Mouse (Mus musculus) lung, embryonic 14.5 days (tissue): Measurements from ENCODE around the gene En2. TPM values are rescaled to one million over a fixed set of nuclear protein-coding genes. Genes with fewer than 3 reads are reported as not detected.

ENCODE experiments used
- ATAC-seq: fragments of 200-750 bp; cut with Nextera tagmentation; 2 replicates; pipeline ENCODE4 v1.8.0; 2017; ENCODE audit warnings: mild to moderate bottlenecking, moderate TSS enrichment, moderate library complexity; ENCODE audit not compliant: insufficient read depth
- DNase-seq: peaks from one replicate; pipeline ENCODE4 v3.0.0-alpha.2; 2015
- H3K27ac ChIP-seq: fragments of 300-500 bp; sonication (generic); 2 replicates; pipeline ENCODE4 v1.5.1; 2014; ENCODE audit warnings: low read depth, mild to moderate bottlenecking, moderate library complexity
- H3K27me3 ChIP-seq: fragments of 300-500 bp; sonication (generic); 2 replicates; pipeline ENCODE4 v1.6.1; 2014; ENCODE audit warnings: low read length, control low read depth; ENCODE audit not compliant: insufficient read depth
- H3K36me3 ChIP-seq: fragments of 300-500 bp; sonication (generic); 2 replicates; pipeline ENCODE4 v1.6.1; 2014; ENCODE audit warnings: control low read depth; ENCODE audit not compliant: insufficient read depth
- H3K4me1 ChIP-seq: fragments of 300-500 bp; sonication (generic); 2 replicates; pipeline ENCODE4 v1.6.1; 2014; ENCODE audit warnings: antibody characterized with exemption, control low read depth; ENCODE audit not compliant: insufficient read depth
- H3K4me2 ChIP-seq: fragments of 300-500 bp; sonication (generic); 2 replicates; pipeline ENCODE4 v1.6.1; 2014; ENCODE audit warnings: mild to moderate bottlenecking
- H3K4me3 ChIP-seq: fragments of 300-500 bp; sonication (generic); 2 replicates; pipeline ENCODE4 v1.5.1; 2014; ENCODE audit warnings: low read depth, low read length
- H3K9ac ChIP-seq: fragments of 300-500 bp; sonication (generic); 2 replicates; pipeline ENCODE4 v1.6.1; 2014
- H3K9me3 ChIP-seq: fragments of 300-500 bp; sonication (generic); 2 replicates; pipeline ENCODE4 v1.6.1; 2016; ENCODE audit warnings: low read depth, low read length, control low read depth
- CTCF ChIP-seq: IDR thresholded peaks from 2 replicates; pipeline ENCODE4 v1.5.1; 2016; ENCODE audit warnings: antibody characterized with exemption, low read depth
- WGBS: fragments of 180-500 bp; shearing (Covaris S2); extraction: QIAGEN DNeasy Blood & Tissue Kit; methylation state at CpG from one replicate; pipeline ENCODE4 v1.1.7; 2014; 5-methylcytosine and 5-hydroxymethylcytosine counted together
- polyA plus RNA-seq: library from polyadenylated mRNA; unstranded; fragments of >200 nt; fragmentation: Nextera tagmentation; extraction: Ambion mirVana; gene quantifications from 2 replicates; pipeline ENCODE4 v1.2.1, GENCODE M21; 2014

The En2 gene
- polyA plus RNA-seq, 1 experiment from 2014 or later = not detected

DNA sequence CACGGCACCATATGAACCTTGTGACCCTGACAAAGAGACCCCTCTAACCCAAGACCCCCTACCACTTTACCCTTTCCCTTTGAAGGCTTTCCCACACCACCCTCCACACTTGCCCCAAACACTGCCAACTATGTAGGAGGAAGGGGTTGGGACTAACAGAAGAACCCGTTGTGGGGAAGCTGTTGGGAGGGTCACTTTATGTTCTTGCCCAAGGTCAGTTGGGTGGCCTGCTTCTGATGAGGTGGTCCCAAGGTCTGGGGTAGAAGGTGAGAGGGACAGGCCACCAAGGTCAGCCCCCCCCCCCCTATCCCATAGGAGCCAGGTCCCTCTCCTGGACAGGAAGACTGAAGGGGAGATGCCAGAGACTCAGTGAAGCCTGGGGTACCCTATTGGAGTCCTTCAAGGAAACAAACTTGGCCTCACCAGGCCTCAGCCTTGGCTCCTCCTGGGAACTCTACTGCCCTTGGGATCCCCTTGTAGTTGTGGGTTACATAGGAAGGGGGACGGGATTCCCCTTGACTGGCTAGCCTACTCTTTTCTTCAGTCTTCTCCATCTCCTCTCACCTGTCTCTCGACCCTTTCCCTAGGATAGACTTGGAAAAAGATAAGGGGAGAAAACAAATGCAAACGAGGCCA lies 3.8 kb downstream of the En2 start:
- DNase-seq = no peak
- ATAC-seq = no peak

DNA sequence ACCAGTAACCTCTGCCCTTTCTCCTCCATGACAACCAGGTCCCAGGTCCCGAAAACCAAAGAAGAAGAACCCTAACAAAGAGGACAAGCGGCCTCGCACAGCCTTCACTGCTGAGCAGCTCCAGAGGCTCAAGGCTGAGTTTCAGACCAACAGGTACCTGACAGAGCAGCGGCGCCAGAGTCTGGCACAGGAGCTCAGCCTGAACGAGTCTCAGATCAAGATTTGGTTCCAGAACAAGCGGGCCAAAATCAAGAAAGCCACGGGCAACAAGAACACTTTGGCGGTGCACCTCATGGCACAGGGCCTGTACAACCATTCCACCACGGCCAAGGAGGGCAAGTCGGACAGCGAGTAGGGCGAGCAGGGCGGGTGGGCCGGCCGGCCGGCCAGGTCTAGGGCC lies 4.6 kb downstream of the En2 start:
- Histone ChIP-seq H3K27me3 (peaks cover 92% of the 10 kb centered on the region), H3K27ac (no peak overlapping the region), H3K36me3 (no peaks in the 10 kb centered on the region), H3K4me3 (no peak overlapping the region), H3K4me1 (no peaks in the 10 kb centered on the region), H3K9ac (no peak overlapping the region), H3K9me3 (no peaks in the 10 kb centered on the region), H3K4me2 (no peak overlapping the region)
- ATAC-seq = no peak
- no peak for DNase-seq
- TF ChIP-seq CTCF = no peak
- 2% methylated on average over 17 of the region's 17 CpGs for whole genome bisulfite sequencing

More for the DNA sequence above, 3.8 kb downstream of the En2 start:
- Histone ChIP-seq H3K4me3 (no peak overlapping the region), H3K4me1 (no peaks in the 10 kb centered on the region), H3K9ac (no peak overlapping the region), H3K9me3 (no peaks in the 10 kb centered on the region), H3K27me3 (peaks cover 92% of the 10 kb centered on the region), H3K4me2 (no peak overlapping the region), H3K36me3 (no peaks in the 10 kb centered on the region), H3K27ac (no peak overlapping the region)
- no peak for TF ChIP-seq CTCF
- WGBS = 0% methylated on average over 5 of the region's 5 CpGs

DNA sequence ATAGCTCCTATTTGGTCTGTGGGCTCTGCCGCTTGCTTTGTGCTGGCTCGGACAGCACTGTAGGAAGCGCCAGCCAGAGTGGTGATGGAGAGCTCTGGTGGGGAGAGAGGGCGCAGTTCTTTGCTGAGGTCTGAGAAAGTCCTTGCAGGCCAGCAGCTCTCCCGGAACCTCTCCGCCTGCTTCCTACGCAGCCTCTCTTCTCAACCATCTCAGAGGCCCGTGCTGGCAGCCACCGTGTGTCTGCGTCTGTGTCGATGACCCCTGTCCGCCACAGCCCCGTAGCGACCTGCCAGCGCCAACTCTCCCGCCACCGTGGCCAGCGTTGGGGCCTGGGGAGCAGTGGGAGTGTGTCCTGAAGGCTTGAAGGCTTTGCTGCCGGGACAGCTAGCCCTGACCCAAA lies 5.4 kb downstream of the En2 start:
- WGBS = 1% methylated on average over 19 of the region's 19 CpGs
- no peak for TF ChIP-seq CTCF
- H3K4me2 ChIP-seq = no peak overlapping the region
- H3K4me1 ChIP-seq = no peaks in the 10 kb centered on the region
- no peak overlapping the region for H3K9ac ChIP-seq
- no peak overlapping the region for H3K4me3 ChIP-seq
- H3K9me3 ChIP-seq = no peaks in the 10 kb centered on the region
- H3K27ac ChIP-seq = no peak overlapping the region
- H3K27me3 ChIP-seq = peaks cover 94% of the 10 kb centered on the region
- DNase-seq (peak; percentile 31), ATAC-seq (no peak)
- H3K36me3 ChIP-seq = no peaks in the 10 kb centered on the region

DNA sequence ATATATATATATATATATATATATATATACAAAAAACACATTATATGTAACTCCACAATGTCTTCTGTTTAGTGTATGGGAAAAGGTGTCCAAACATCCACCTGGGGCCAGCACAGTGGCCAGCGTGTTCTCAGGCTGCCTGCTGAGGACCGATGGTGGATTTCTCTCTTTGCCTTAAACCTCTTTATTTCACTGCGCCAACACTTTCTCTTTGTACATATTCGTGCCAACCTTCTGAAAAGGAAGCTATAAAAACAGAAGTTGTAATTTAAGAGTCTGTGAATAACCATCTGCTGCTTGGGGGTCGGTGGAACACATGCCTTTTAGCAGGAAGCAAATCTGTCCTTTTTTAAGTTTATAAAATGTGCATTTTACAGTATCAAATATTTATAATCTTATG lies 6.2 kb downstream of the En2 start:
- WGBS = 14% methylated on average over 5 of the region's 5 CpGs
- H3K27ac ChIP-seq = no peak overlapping the region
- no peak overlapping the region for H3K4me3 ChIP-seq
- ATAC-seq = no peak
- H3K9me3 ChIP-seq = no peaks in the 10 kb centered on the region
- no peak overlapping the region for H3K4me2 ChIP-seq
- H3K4me1 ChIP-seq = no peaks in the 10 kb centered on the region
- H3K9ac ChIP-seq = no peak overlapping the region
- no peak for DNase-seq
- no peak for TF ChIP-seq CTCF
- no peaks in the 10 kb centered on the region for H3K36me3 ChIP-seq
- H3K27me3 ChIP-seq = peaks cover 94% of the 10 kb centered on the region

DNA sequence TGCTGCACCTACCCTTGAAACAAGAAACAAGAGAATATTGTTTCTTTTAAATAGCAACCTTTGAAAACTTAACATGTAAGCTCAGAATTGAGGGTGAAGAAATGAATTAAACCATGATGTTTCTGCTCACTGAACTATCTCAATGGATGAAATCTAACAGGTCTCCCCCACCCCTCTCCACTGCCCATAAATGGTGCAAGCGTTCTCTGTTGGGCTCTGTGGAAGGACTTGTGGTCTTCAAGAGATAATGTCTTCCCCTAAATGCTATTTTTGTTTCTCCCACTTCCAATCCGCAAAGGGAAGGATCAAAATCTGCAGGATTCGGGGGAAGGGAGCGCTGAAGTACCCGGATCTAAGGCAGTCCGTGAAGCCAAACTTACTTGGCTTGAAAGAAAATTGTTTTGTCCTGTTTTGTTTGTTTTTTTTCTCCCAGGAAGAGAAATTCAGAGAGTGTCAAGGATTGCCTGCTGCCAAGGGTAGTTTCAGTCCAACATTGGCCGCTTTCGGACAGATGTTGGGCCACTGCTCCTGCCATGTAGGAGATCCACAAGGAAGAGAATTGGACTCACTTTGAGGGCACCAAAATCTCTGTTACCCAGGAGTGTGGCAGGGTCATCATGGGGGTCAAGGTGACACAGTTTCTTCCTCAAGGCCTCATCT lies 6.9 kb downstream of the En2 start:
- no peak overlapping the region for H3K27ac ChIP-seq
- H3K4me1 ChIP-seq = no peaks in the 10 kb centered on the region
- TF ChIP-seq CTCF = no peak
- DNase-seq = no peak
- no peak overlapping the region for H3K4me2 ChIP-seq
- H3K27me3 ChIP-seq = peaks cover 95% of the 10 kb centered on the region
- WGBS = 5% methylated on average over 8 of the region's 8 CpGs
- no peaks in the 10 kb centered on the region for H3K36me3 ChIP-seq
- H3K9me3 ChIP-seq = no peaks in the 10 kb centered on the region
- H3K4me3 ChIP-seq = no peak overlapping the region
- no peak for ATAC-seq
- no peak overlapping the region for H3K9ac ChIP-seq

DNA sequence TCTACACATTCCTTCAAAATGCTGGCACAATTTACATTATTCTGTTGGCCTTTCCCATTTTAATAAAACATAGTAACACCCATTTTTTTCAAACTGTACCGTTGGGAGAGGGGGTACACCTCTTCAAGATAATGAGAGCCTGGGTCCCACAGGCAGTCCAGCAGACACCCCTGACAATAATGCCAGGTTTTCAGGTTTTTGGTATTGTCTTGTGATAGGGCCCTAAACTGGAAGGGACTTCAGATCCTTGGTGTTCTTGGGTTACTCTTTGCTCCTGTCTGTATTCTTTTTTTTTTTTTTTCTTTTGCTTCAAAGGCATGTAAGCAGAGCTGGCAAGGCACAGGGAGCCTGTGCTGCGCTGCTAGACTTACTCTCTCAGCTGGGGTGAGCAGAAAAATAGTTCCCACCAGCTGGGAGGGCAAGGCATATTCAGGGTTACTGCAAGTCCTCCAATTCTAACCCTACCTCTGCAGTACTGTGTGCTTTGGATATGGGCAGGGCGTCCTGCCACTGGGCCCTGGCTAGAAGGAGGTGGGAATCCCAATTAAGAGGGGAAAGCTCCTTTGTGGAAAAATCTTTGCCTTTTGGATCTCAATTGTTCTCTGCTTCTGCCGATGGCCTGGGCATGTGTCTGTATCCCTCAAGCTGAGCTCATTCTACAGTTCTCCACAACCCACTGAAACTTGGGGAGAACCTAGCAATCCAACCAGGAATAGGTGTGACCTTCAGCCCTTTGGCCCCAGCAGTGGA lies 7.6 kb downstream of the En2 start:
- ATAC-seq (no peak), DNase-seq (no peak)
- TF ChIP-seq CTCF = no peak
- Histone ChIP-seq H3K4me1 (no peaks in the 10 kb centered on the region), H3K9me3 (no peaks in the 10 kb centered on the region), H3K27ac (no peak overlapping the region), H3K36me3 (no peaks in the 10 kb centered on the region), H3K4me3 (no peak overlapping the region), H3K4me2 (no peak overlapping the region), H3K27me3 (peaks cover 93% of the 10 kb centered on the region), H3K9ac (no peak overlapping the region)
- WGBS = 2% methylated on average over 4 of the region's 4 CpGs

DNA sequence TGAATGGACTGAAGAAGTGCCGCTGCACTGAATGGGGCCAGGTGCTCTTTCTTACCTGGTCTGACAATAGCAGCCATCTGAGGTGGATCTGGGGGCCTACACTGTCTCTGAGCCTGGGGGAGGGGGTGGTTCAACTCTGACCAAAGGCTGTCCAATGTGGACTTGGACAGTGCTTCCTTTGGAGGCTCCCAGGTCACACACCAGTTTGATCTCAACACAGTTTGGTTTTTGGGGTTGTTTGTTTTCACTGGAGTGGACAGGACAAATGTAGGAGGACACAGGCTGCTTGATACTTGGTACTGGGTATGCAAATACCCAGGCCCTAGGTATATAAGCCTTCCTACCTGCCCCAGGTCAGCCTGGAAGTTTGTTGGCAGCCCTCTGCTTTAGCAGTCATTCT lies 8.2 kb downstream of the En2 start:
- Histone ChIP-seq H3K4me2 (no peak overlapping the region), H3K36me3 (no peaks in the 10 kb centered on the region), H3K27ac (no peak overlapping the region), H3K4me3 (no peak overlapping the region), H3K27me3 (peaks cover 93% of the 10 kb centered on the region), H3K9me3 (no peaks in the 10 kb centered on the region), H3K4me1 (no peaks in the 10 kb centered on the region), H3K9ac (no peak overlapping the region)
- ATAC-seq (no peak), DNase-seq (no peak)
- no peak for TF ChIP-seq CTCF
- 4% methylated on average over 1 of the region's 1 CpGs for whole genome bisulfite sequencing
